Mouse (Mus musculus) G1E (cell line): ENCODE results near the gene Cd59b. TPM values are rescaled to one million over a fixed set of nuclear protein-coding genes. Genes with fewer than 3 reads are reported as not detected.
A peak's percentile ranks its signal among the peaks of the same experiment; 100 is the strongest.
"Not testable (repeated sequence)": the region's sequence is repeated elsewhere in the genome, so short reads cannot be mapped to it uniquely, and the experiment has no call there.

ENCODE experiments used
- ATAC-seq: 2 replicates; pipeline ENCODE4 v1.8.0; 2016; ENCODE audit warnings: mild to moderate bottlenecking; ENCODE audit not compliant: insufficient number of reproducible peaks, poor library complexity, low FRiP score, severe bottlenecking; ENCODE audit errors: extremely low read depth
- DNase-seq: peaks from one replicate; pipeline ENCODE4 v3.0.0; 2012; ENCODE audit warnings: low spot score
- H3K27me3 ChIP-seq: 2 replicates; pipeline ENCODE4 v1.6.1; 2012; ENCODE audit warnings: mild to moderate bottlenecking, low read length, inconsistent platforms; ENCODE audit not compliant: insufficient read depth
- H3K36me3 ChIP-seq: replicated peaks from 2 replicates; pipeline ENCODE3; 2012; ENCODE audit warnings: mild to moderate bottlenecking, inconsistent platforms
- H3K4me1 ChIP-seq: 2 replicates; pipeline ENCODE4 v1.6.1; 2012; ENCODE audit warnings: low read depth, low read length, inconsistent platforms, mixed read lengths; ENCODE audit not compliant: insufficient read depth
- H3K4me3 ChIP-seq: 2 replicates; pipeline ENCODE4 v1.5.1; 2012; ENCODE audit warnings: low read depth, mild to moderate bottlenecking, inconsistent platforms, low read length, moderate library complexity, mixed read lengths
- H3K9me3 ChIP-seq: replicated peaks from 2 replicates; pipeline ENCODE4 v1.6.1; 2012; ENCODE audit warnings: inconsistent platforms
- CTCF ChIP-seq: IDR thresholded peaks from 2 replicates; pipeline ENCODE4 v1.5.1; 2012; ENCODE audit warnings: low read depth, low read length, inconsistent platforms, mixed read lengths
- GATA1 ChIP-seq: IDR thresholded peaks from 2 replicates; pipeline ENCODE4 v1.6.1; 2012; ENCODE audit warnings: borderline replicate concordance, low read length, inconsistent platforms, mixed read lengths
- GATA2 ChIP-seq: IDR thresholded peaks from 2 replicates; pipeline ENCODE4 v1.6.1; 2012; ENCODE audit warnings: low read depth, low read length, inconsistent platforms, borderline replicate concordance
- POLR2AphosphoS5 ChIP-seq: IDR thresholded peaks from 2 replicates; pipeline ENCODE4 v1.6.1; 2012; ENCODE audit warnings: low read depth, low read length, inconsistent platforms; ENCODE audit not compliant: insufficient replicate concordance
- TAL1 ChIP-seq: conservative IDR thresholded peaks from 2 replicates; pipeline ENCODE4 v1.6.1; 2012; ENCODE audit warnings: low read depth, low read length, inconsistent platforms, mixed read lengths
- polyA plus RNA-seq: library from polyadenylated mRNA; stranded (reverse); fragments of >175 nt; gene quantifications from 2 replicates; pipeline ENCODE4 v1.2.3, GENCODE M21; 2012
- total RNA-seq, 2 experiments: library from RNA; stranded (forward) in 1 of 2; stranded (reverse) in 1 of 2; fragments of 200-1000 nt in 1 of 2; fragments of >200 nt in 1 of 2; fragmentation: Nextera tagmentation in 1 of 2; gene quantifications; 2 replicates each; pipeline ENCODE4 v1.2.3; 2014 to 2017

Gene Cd59b
- total and polyA plus RNA-seq, 3 experiments, result 0.87 TPM; not detected in 2

GRCm38 (mm10) chr2:104060996-104061395, 8.7 kb upstream of the Cd59b start:
- no peaks in the 10 kb centered on the region for H3K27me3 ChIP-seq
- peaks cover 44% of the 10 kb centered on the region for H3K36me3 ChIP-seq
- no peak for ATAC-seq
- peaks cover 3% of the 10 kb centered on the region; the same call in 1 of the 2 replicates for H3K4me1 ChIP-seq
- DNase-seq, result no peak
- no peak overlapping the region for H3K4me3 ChIP-seq
- no peak for TF ChIP-seq GATA2
- no peak for TF ChIP-seq GATA1
- no peak for TF ChIP-seq POLR2AphosphoS5
- no peak for TF ChIP-seq CTCF
- no peak for TF ChIP-seq TAL1
- H3K9me3 ChIP-seq, result no peaks in the 10 kb centered on the region

GRCm38 (mm10) chr2:104062665-104063064, 7.0 kb upstream of the Cd59b start:
- no peak for DNase-seq
- Histone ChIP-seq H3K9me3 (no peaks in the 10 kb centered on the region), H3K36me3 (peaks cover 39% of the 10 kb centered on the region), H3K4me3 (no peak overlapping the region), H3K27me3 (no peaks in the 10 kb centered on the region), H3K4me1 (peaks cover 3% of the 10 kb centered on the region; the same call in 1 of the 2 replicates)
- TF ChIP-seq POLR2AphosphoS5 (no peak), GATA1 (no peak)
- ATAC-seq, result no peak

DNA sequence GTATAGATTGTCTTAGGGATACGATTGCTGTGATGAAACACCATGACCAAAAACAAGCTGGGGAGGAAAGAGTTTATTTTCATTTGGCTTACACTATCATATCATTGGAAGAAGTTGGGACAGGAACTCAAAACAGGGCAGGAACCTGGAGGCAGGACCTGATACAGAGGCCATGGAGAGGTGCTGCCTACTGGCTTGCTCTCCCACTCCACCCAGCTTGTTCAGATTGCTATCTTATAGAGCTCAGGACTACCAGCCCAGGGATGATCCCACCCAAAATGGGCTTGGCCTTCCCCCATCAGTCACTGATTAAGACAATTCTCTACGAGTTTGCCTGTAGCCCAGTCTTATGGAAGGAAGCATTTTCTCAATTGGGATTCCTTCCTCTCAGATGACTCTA, 5.5 kb upstream of the Cd59b start:
- peaks cover 9% of the 10 kb centered on the region; the same call in 1 of the 2 replicates for H3K4me1 ChIP-seq
- DNase-seq, result no peak
- no peak for ATAC-seq
- TF ChIP-seq GATA1, result no peak
- TF ChIP-seq CTCF, result no peak
- no peak for TF ChIP-seq TAL1
- TF ChIP-seq POLR2AphosphoS5, result no peak
- no peak for TF ChIP-seq GATA2
- H3K27me3 ChIP-seq, result no peaks in the 10 kb centered on the region
- H3K36me3 ChIP-seq, result peaks cover 27% of the 10 kb centered on the region
- H3K4me3 ChIP-seq, result no peak overlapping the region
- H3K9me3 ChIP-seq, result no peaks in the 10 kb centered on the region

DNA sequence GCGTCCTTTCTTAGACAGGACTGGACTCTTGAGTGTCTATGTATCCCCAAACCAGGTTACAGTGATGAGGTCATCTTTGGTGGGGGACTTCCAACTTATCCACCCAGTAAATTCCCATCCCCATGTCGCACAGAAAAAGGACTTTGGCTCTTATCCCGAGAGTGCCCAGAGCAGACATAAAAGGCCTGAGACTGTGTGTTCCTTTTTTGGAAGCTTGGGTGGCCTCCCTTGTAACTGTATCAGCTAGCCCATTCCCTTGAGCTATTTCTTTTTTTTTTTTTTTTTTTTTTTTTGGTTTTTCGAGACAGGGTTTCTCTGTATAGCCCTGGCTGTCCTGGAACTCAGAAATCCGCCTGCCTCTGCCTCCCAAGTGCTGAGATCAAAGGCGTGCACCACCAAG, 4.1 kb upstream of the Cd59b start, which contains the start of gene Gm10912:
Gene Gm10912 (plus strand): TSS at position 301 of the 400 bp plus-strand sequence.
- Histone ChIP-seq H3K36me3 (peaks cover 17% of the 10 kb centered on the region), H3K4me1 (peaks cover 14% of the 10 kb centered on the region)
- H3K9me3 ChIP-seq, H3K27me3 ChIP-seq, ATAC-seq, DNase-seq, H3K4me3 ChIP-seq: not testable (repeated sequence)

DNA sequence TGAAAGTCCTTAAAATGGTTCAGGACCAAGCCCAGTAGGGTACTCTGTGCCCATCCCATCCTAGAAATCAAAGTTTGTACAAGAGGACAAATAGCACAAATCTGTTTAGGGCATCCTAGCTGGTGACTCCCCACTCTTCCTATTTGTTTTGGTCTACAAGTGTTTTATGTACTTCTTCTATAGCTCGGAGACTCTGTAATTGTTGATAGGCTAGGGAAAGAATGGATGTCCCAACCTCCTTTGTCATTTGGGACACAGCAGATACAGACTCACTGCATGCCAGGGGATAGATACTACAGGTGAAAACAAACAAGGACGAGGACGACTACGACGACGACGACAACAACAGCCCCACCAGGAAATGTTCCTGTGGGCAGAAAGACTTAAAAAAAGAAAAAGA, 1.2 kb upstream of the Cd59b start, which contains the start of gene Gm10799:
Gene Gm10799 (minus strand): TSS at position 101 of the 400 bp plus-strand sequence.
- H3K9me3 ChIP-seq, DNase-seq, H3K4me3 ChIP-seq, H3K36me3 ChIP-seq, H3K27me3 ChIP-seq, ATAC-seq: not testable (repeated sequence)
- H3K4me1 ChIP-seq, result peaks cover 14% of the 10 kb centered on the region

DNA sequence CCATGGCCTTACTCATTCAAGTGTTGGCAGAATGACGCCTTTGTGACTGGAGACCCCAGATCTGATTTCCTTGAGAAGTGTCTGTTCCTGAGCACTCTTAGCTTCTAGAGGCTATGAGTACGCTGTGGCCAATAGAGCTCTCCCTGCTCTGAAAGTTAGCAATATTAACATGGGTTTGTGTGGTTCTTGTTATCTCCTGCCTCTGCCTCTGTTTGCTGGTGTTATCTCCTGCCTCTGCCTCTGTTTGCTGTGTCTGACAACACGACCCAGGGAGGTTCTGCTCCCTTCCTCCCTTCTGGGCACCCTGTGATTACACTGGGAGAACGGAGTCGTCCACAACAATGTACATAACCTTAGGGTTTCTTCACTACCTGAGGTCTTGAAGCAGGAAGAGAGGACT, 8.6 kb downstream of the Cd59b start:
- peak; percentile 69 for TF ChIP-seq TAL1
- not testable (repeated sequence) for DNase-seq, H3K27me3 ChIP-seq, H3K9me3 ChIP-seq, H3K4me3 ChIP-seq, H3K36me3 ChIP-seq
- peaks cover 26% of the 10 kb centered on the region for H3K4me1 ChIP-seq
- ATAC-seq, result peak; percentile 99

DNA sequence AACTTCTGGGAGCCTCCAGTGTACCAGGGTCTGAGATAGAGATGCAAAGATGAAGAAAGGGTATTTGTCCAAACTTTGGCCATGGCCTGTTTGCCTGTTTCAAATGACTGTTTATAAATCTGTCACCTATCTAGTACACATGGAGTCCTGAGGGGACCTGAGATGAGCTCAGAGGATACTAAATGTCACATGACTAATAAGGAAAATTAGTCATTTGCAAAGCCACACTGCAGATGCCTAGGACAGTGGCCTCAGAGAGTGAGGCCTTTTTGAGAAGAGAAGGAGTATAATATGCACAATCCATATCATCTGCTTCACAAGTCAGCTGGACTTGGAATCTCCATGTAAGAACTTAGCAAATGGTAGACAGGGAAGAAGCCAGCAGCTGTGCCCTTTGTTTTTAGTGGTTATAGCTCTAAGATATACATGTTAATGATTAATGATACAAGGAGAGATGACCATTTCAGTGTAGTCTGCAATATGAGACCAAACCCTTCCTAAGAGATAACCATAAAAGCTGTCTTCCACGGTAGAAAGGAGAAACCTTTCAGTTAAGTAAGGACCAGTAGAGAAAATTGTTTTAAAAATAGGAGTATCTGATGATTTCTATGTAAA, 11.9 kb downstream of the Cd59b start:
- not testable (repeated sequence) for DNase-seq, H3K36me3 ChIP-seq, H3K9me3 ChIP-seq, H3K4me3 ChIP-seq, ATAC-seq, H3K27me3 ChIP-seq
- peaks cover 26% of the 10 kb centered on the region for H3K4me1 ChIP-seq
